Comparison of ENCODE assay signal across 9 mouse cellular contexts in genomic region chr4:62560963-62561629, GRCm38 (mm10). TPM values are rescaled to one million over a fixed set of nuclear protein-coding genes. Genes with fewer than 3 reads are reported as not detected.
DNase-seq lines count a peak whose midpoint lies in the region; TF ChIP-seq lines count a peak whose summit lies in the region.
"Had no signal": no experiment of that assay in that cellular context is flagged by ENCODE, and none has a peak within 500 bp of the region (broad histone marks: within the 10 kb centered on the region; RNA-seq: fewer than 3 reads in every experiment).

No protein-coding gene starts in this region.

- peak; percentile 83 for DNase-seq in MEL (ENCODE audit: low read depth, low spot score)
- DNase-seq in brain, embryonic 18.5 days (ENCODE audit: low read depth, low spot score), result peak; percentile 70
- DNase-seq in forebrain, embryonic 10.5 days (ENCODE audit: extremely low spot score, low spot score), result peak; percentile 61
- DNase-seq in hindbrain, embryonic 10.5 days (ENCODE audit: low spot score), result peak; percentile 62
- DNase-seq in layer of hippocampus, adult 9-10 months (ENCODE audit: low spot score), result peak; percentile 71
- peak; percentile 35 to 85 for DNase-seq in lung, postnatal 4 days
- DNase-seq in retina, postnatal 1 day, result peak; percentile 90
- peak; percentile 54 for DNase-seq in urinary bladder, postnatal 25 days (ENCODE audit: low spot score)

- H3K9me3 ChIP-seq in MEL (replicated peaks; ENCODE audit: insufficient read depth, low read length), result no peaks in the 10 kb centered on the region
- no peaks in the 10 kb centered on the region for H3K9me3 ChIP-seq in forebrain, embryonic 10.5 days
- no peaks in the 10 kb centered on the region for H3K9me3 ChIP-seq in hindbrain, embryonic 10.5 days

- TF ChIP-seq POLR2A in MEL (IDR thresholded peaks at IDR 0.05; ENCODE audit: control insufficient read depth in 1 of 2, insufficient read depth in 1 of 2, low read depth in 1 of 2, low read length in 2 of 2, poor library complexity in 1 of 2), result no peak

- TF ChIP-seq EP300 in MEL (IDR thresholded peaks at IDR 0.05; ENCODE audit: low read depth in 1 of 2, low read length in 2 of 2), result no peak

- H3K4me3 ChIP-seq in MEL (ENCODE audit: control insufficient read depth in 1 of 2, insufficient read depth in 1 of 2, low read depth in 2 of 2, low read length in 2 of 2), result no peak overlapping the region
- H3K4me3 ChIP-seq in forebrain, embryonic 10.5 days, result no peak overlapping the region
- no peak overlapping the region for H3K4me3 ChIP-seq in hindbrain, embryonic 10.5 days

- H3K27ac ChIP-seq in MEL (ENCODE audit: control insufficient read depth, low read depth, low read length), result no peak overlapping the region
- H3K27ac ChIP-seq in forebrain, embryonic 10.5 days, result peak overlapping the region; percentile 51; the same call in 1 of the 2 replicates
- H3K27ac ChIP-seq in hindbrain, embryonic 10.5 days, result peak overlapping the region; percentile 46
- H3K27ac ChIP-seq: macrophage had no signal

- H3K9ac ChIP-seq in MEL (ENCODE audit: control insufficient read depth, low read depth, low read length, poor library complexity, severe bottlenecking), result no peak overlapping the region

- H3K4me1 ChIP-seq in MEL (ENCODE audit: control insufficient read depth in 1 of 2, insufficient read depth in 2 of 2, low read length in 2 of 2), result peaks cover 0 to 3% of the 10 kb centered on the region in 2 experiments; a peak in 2 of 4 replicates
- peaks cover 8% of the 10 kb centered on the region for H3K4me1 ChIP-seq in forebrain, embryonic 10.5 days
- 0 out of 2 replicates have a peak, but pooled peaks cover 5% of the 10 kb centered on the region for H3K4me1 ChIP-seq in hindbrain, embryonic 10.5 days (replicated peaks)

- WGBS in forebrain, embryonic 10.5 days, result 25% methylated on average over 4 of the region's 4 CpGs
- 26% methylated on average over 4 of the region's 4 CpGs for WGBS in hindbrain, embryonic 10.5 days

- TF ChIP-seq RAD21 in MEL (IDR thresholded peaks at IDR 0.05; ENCODE audit: low read depth, low read length), result peak; percentile 90

- H3K27me3 ChIP-seq in MEL (ENCODE audit: control insufficient read depth in 1 of 2, insufficient read depth in 2 of 2, low read length in 2 of 2), result no peaks in the 10 kb centered on the region
- H3K27me3 ChIP-seq in forebrain, embryonic 10.5 days (ENCODE audit: poor library complexity, severe bottlenecking), result no peaks in the 10 kb centered on the region; the same call in 1 of the 2 replicates
- H3K27me3 ChIP-seq in hindbrain, embryonic 10.5 days (ENCODE audit: insufficient read depth, poor library complexity, severe bottlenecking), result no peaks in the 10 kb centered on the region

- peaks cover 0 to 5% of the 10 kb centered on the region in 2 experiments; a peak in 1 of 4 replicates for H3K36me3 ChIP-seq in MEL (ENCODE audit: control insufficient read depth in 1 of 2, insufficient read depth in 2 of 2, low read length in 2 of 2)
- H3K36me3 ChIP-seq in forebrain, embryonic 10.5 days (replicated peaks), result no peaks in the 10 kb centered on the region
- H3K36me3 ChIP-seq in hindbrain, embryonic 10.5 days, result no peaks in the 10 kb centered on the region

- no peaks in the 10 kb centered on the region for H3K79me2 ChIP-seq in MEL (ENCODE audit: control insufficient read depth, insufficient read depth, low read length, poor library complexity)

- TF ChIP-seq CTCF in MEL (IDR thresholded peaks at IDR 0.05 in 2 of 3, conservative IDR thresholded peaks at IDR 0.05 in 1 of 3; ENCODE audit: control insufficient read depth in 1 of 3, insufficient read depth in 1 of 3, low read depth in 2 of 3, low read length in 3 of 3, poor library complexity in 1 of 3, severe bottlenecking in 1 of 3), result peak; percentile 56 to 91 (median 62)

TF ChIP-seq in MEL, 35 proteins besides CTCF, POLR2A, EP300 and RAD21:
- TF ChIP-seq MEF2A (IDR thresholded peaks at IDR 0.05; ENCODE audit: extremely low read depth, insufficient replicate concordance, low read depth, low read length, poor library complexity, severe bottlenecking) (no peak), SMC3 (IDR thresholded peaks at IDR 0.05; ENCODE audit: low read depth, low read length) (peak; percentile 73), POLR2AphosphoS5 (IDR thresholded peaks at IDR 0.05; ENCODE audit: borderline replicate concordance, low read depth, low read length) (no peak), KAT2A (conservative IDR thresholded peaks at IDR 0.05; ENCODE audit: low read depth, low read length) (no peak), ZC3H11A (IDR thresholded peaks at IDR 0.05; ENCODE audit: low read depth, low read length) (peak; percentile 73), ZKSCAN1 (IDR thresholded peaks at IDR 0.05; ENCODE audit: low read depth, low read length) (no peak), ELF1 (IDR thresholded peaks at IDR 0.05; ENCODE audit: low read depth, low read length) (peak; percentile 29; the same call in 1 of the 2 replicates), CHD1 (IDR thresholded peaks at IDR 0.05; ENCODE audit: low read depth, low read length) (no peak), MAFK (IDR thresholded peaks at IDR 0.05; ENCODE audit: borderline replicate concordance, low read depth, low read length) (no peak), TAL1 (IDR thresholded peaks at IDR 0.05; ENCODE audit: low read length) (no peak)

RNA-seq across cellular contexts. Expression of gene Rgs3, which starts 1.4 kb away (rescaled TPM):
- not detected in 2 replicates for total RNA-seq in MEL (2012; rRNA removed)
- polyA plus RNA-seq in MEL (2012; ENCODE audit: insufficient read depth in 1 of 2, insufficient read length in 2 of 2, low read depth in 1 of 2, low replicate concordance in 2 of 2, missing spikeins in 1 of 2), result not detected
- 29.8 and 36.3 TPM in 2 replicates for polyA plus RNA-seq in forebrain, embryonic 10.5 days (2016; fragmentation: Nextera tagmentation; extraction: Ambion mirVana)
- 36.2 and 48.6 TPM in 2 replicates for polyA plus RNA-seq in hindbrain, embryonic 10.5 days (2016; fragmentation: Nextera tagmentation; extraction: Ambion mirVana)

RNA-seq across cellular contexts. Expression of gene 4933430I17Rik, which starts 35.9 kb away (rescaled TPM):
- total RNA-seq in MEL (2012; rRNA removed), result 0.12 TPM in 1 of 2 replicates, not detected in the other
- polyA plus RNA-seq in MEL (2012; ENCODE audit: insufficient read depth in 1 of 2, insufficient read length in 2 of 2, low read depth in 1 of 2, low replicate concordance in 2 of 2, missing spikeins in 1 of 2), result under 1 TPM in 1 of 2 experiments, not detected in 1; 0.43 TPM
- 1.3 and 1.5 TPM in 2 replicates for polyA plus RNA-seq in forebrain, embryonic 10.5 days (2016; fragmentation: Nextera tagmentation; extraction: Ambion mirVana)
- 1.2 and 1.5 TPM in 2 replicates for polyA plus RNA-seq in hindbrain, embryonic 10.5 days (2016; fragmentation: Nextera tagmentation; extraction: Ambion mirVana)

RNA-seq across cellular contexts. Expression of gene Pole3, which starts 36.2 kb away (rescaled TPM):
- 51.4 and 63.6 TPM in 2 replicates for total RNA-seq in MEL (2012; rRNA removed)
- 100 to 1,000 TPM in 1 of 2 experiments, not detected in 1; 103 TPM for polyA plus RNA-seq in MEL (2012; ENCODE audit: insufficient read depth in 1 of 2, insufficient read length in 2 of 2, low read depth in 1 of 2, low replicate concordance in 2 of 2, missing spikeins in 1 of 2)
- polyA plus RNA-seq in forebrain, embryonic 10.5 days (2016; fragmentation: Nextera tagmentation; extraction: Ambion mirVana), result 145 and 147 TPM in 2 replicates
- polyA plus RNA-seq in hindbrain, embryonic 10.5 days (2016; fragmentation: Nextera tagmentation; extraction: Ambion mirVana), result 124 and 125 TPM in 2 replicates

RNA-seq across cellular contexts. Expression of gene Alad, which starts 41.4 kb away (rescaled TPM):
- total RNA-seq in MEL (2012; rRNA removed), result 199 and 213 TPM in 2 replicates
- polyA plus RNA-seq in MEL (2012; ENCODE audit: insufficient read depth in 1 of 2, insufficient read length in 2 of 2, low read depth in 1 of 2, low replicate concordance in 2 of 2, missing spikeins in 1 of 2), result 100 to 1,000 TPM in 1 of 2 experiments, not detected in 1; 386 TPM
- 125 and 127 TPM in 2 replicates for polyA plus RNA-seq in forebrain, embryonic 10.5 days (2016; fragmentation: Nextera tagmentation; extraction: Ambion mirVana)
- polyA plus RNA-seq in hindbrain, embryonic 10.5 days (2016; fragmentation: Nextera tagmentation; extraction: Ambion mirVana), result 114 and 123 TPM in 2 replicates

RNA-seq across cellular contexts. Expression of gene Hdhd3, which starts 57.8 kb away (rescaled TPM):
- 3.5 and 4.0 TPM in 2 replicates for total RNA-seq in MEL (2012; rRNA removed)
- polyA plus RNA-seq in MEL (2012; ENCODE audit: insufficient read depth in 1 of 2, insufficient read length in 2 of 2, low read depth in 1 of 2, low replicate concordance in 2 of 2, missing spikeins in 1 of 2), result 1 to 10 TPM in 1 of 2 experiments, not detected in 1; 6.0 TPM
- polyA plus RNA-seq in forebrain, embryonic 10.5 days (2016; fragmentation: Nextera tagmentation; extraction: Ambion mirVana), result 10.3 and 11.2 TPM in 2 replicates
- polyA plus RNA-seq in hindbrain, embryonic 10.5 days (2016; fragmentation: Nextera tagmentation; extraction: Ambion mirVana), result 9.8 and 14.1 TPM in 2 replicates

Comparison
In these comparisons a context has a peak if more than half of its experiments do, and no peak if none do; other contexts are left out.
1. RNA of gene Rgs3, which starts 1.4 kb away (polyA plus RNA-seq): 36.2 to 48.6 TPM in hindbrain, embryonic 10.5 days and 29.8 to 36.3 TPM in forebrain, embryonic 10.5 days; not detected in MEL; every median in the first group is over 10 times any median in the second.
2. Peak in every context shown above with its lines, with median percentiles within 50 percentile points of each other: DNase-seq.